Mouse (Mus musculus) granulocyte monocyte progenitor cell, adult 5-6 weeks (primary cell): Measurements from ENCODE around the gene Dip2c. TPM values are rescaled to one million over a fixed set of nuclear protein-coding genes. Genes with fewer than 3 reads are reported as not detected.

ENCODE experiments used
- ATAC-seq: replicated peaks from 2 replicates; pipeline ENCODE4 v1.8.0; 2016; ENCODE audit warnings: mild to moderate bottlenecking, moderate TSS enrichment, inconsistent platforms; ENCODE audit not compliant: poor library complexity, severe bottlenecking
- total RNA-seq, 2 experiments: library from RNA; stranded (forward) in 1 of 2; stranded (reverse) in 1 of 2; fragments of 200-712, 200-1000 nt in 1 of 2; fragments of >200 nt in 1 of 2; fragmentation: Nextera tagmentation in 1 of 2; gene quantifications; 2 replicates each; pipeline ENCODE4 v1.2.3; 2014 to 2017

The Dip2c gene
- total RNA-seq, 2 experiments from 2014 or later = 1.5 to 2.0 TPM

- ATAC-seq = no peak
These were observed 43.4 kb downstream of the Dip2c start for GRCm38 (mm10) chr13:9319745-9320144.

- ATAC-seq = no peak
These were observed 48.9 kb downstream of the Dip2c start for GRCm38 (mm10) chr13:9325262-9325661.

GRCm38 (mm10) chr13:9329307-9329915, 53.1 kb downstream of the Dip2c start:
- no peak for ATAC-seq

- no peak for ATAC-seq
These were observed 56.9 kb downstream of the Dip2c start for GRCm38 (mm10) chr13:9333187-9333586.

GRCm38 (mm10) chr13:9340293-9340692, 64.0 kb downstream of the Dip2c start:
- ATAC-seq = no peak

- no peak for ATAC-seq
These were observed 66.4 kb downstream of the Dip2c start for GRCm38 (mm10) chr13:9342696-9343095.

GRCm38 (mm10) chr13:9347448-9347847, 71.1 kb downstream of the Dip2c start:
- ATAC-seq = no peak

GRCm38 (mm10) chr13:9350670-9351069, 74.3 kb downstream of the Dip2c start:
- ATAC-seq = no peak

- ATAC-seq = no peak
These were observed 77.6 kb downstream of the Dip2c start for GRCm38 (mm10) chr13:9353890-9354289.

GRCm38 (mm10) chr13:9355331-9355730, 79.0 kb downstream of the Dip2c start:
- no peak for ATAC-seq

- no peak for ATAC-seq
These were observed 85.1 kb downstream of the Dip2c start for GRCm38 (mm10) chr13:9361457-9361856.

- ATAC-seq = peak; percentile 42; the same call in 1 of the 2 replicates
These were observed 95.1 kb downstream of the Dip2c start for GRCm38 (mm10) chr13:9371387-9371786.

GRCm38 (mm10) chr13:9377130-9377529, 100.8 kb downstream of the Dip2c start:
- ATAC-seq = no peak

- ATAC-seq = peak; percentile 12
These were observed 104.5 kb downstream of the Dip2c start for GRCm38 (mm10) chr13:9380740-9381410.

- ATAC-seq = peak; percentile 79
These were observed 111.7 kb downstream of the Dip2c start for GRCm38 (mm10) chr13:9388017-9388416.

GRCm38 (mm10) chr13:9389334-9389733, 113.0 kb downstream of the Dip2c start:
- ATAC-seq = no peak

- ATAC-seq = no peak
These were observed 114.0 kb downstream of the Dip2c start for GRCm38 (mm10) chr13:9390204-9390804.

- ATAC-seq = no peak
These were observed 117.1 kb downstream of the Dip2c start for GRCm38 (mm10) chr13:9393470-9393869.

- ATAC-seq = no peak
These were observed 119.0 kb downstream of the Dip2c start for GRCm38 (mm10) chr13:9395286-9395685.

GRCm38 (mm10) chr13:9398846-9399245, 122.5 kb downstream of the Dip2c start:
- no peak for ATAC-seq

- no peak for ATAC-seq
These were observed 129.1 kb downstream of the Dip2c start for GRCm38 (mm10) chr13:9405399-9405798.

GRCm38 (mm10) chr13:9408983-9409382, 132.7 kb downstream of the Dip2c start:
- ATAC-seq = peak; percentile 98
